Mouse (Mus musculus): ENCODE data around the gene Krt84. TPM values are rescaled to one million over a fixed set of nuclear protein-coding genes. Genes with fewer than 3 reads are reported as not detected.

The Krt84 gene
- polyA plus RNA-seq, 1 experiment = not detected

GRCm38 (mm10) chr15:101553169-101553568, 20.5 kb upstream of the Krt84 start:
- no peak overlapping the region for H3K27ac ChIP-seq (ENCODE audit: control insufficient read depth, insufficient read depth, low read depth, low read length)
- TF ChIP-seq CTCF (IDR thresholded peaks at IDR 0.05; ENCODE audit: control insufficient read depth, insufficient read depth, insufficient replicate concordance, low read depth, low read length) = no peak
- TF ChIP-seq POLR2A (IDR thresholded peaks at IDR 0.05; ENCODE audit: control insufficient read depth, low read depth, low read length) = no peak
- no peak overlapping the region for H3K4me3 ChIP-seq (ENCODE audit: control insufficient read depth, low read depth, low read length)
- no peaks in the 10 kb centered on the region for H3K36me3 ChIP-seq (ENCODE audit: control insufficient read depth, insufficient read depth, low read length)
- H3K27me3 ChIP-seq (ENCODE audit: control insufficient read depth, insufficient read depth, low read length) = no peaks in the 10 kb centered on the region
- no peaks in the 10 kb centered on the region for H3K4me1 ChIP-seq (ENCODE audit: control insufficient read depth, insufficient read depth, low read length)

- H3K4me1 ChIP-seq (ENCODE audit: control insufficient read depth, insufficient read depth, low read length) = no peaks in the 10 kb centered on the region
- TF ChIP-seq CTCF (IDR thresholded peaks at IDR 0.05; ENCODE audit: control insufficient read depth, insufficient read depth, insufficient replicate concordance, low read depth, low read length) = no peak
- no peak for TF ChIP-seq POLR2A (IDR thresholded peaks at IDR 0.05; ENCODE audit: control insufficient read depth, low read depth, low read length)
- no peaks in the 10 kb centered on the region for H3K36me3 ChIP-seq (ENCODE audit: control insufficient read depth, insufficient read depth, low read length)
- no peaks in the 10 kb centered on the region for H3K27me3 ChIP-seq (ENCODE audit: control insufficient read depth, insufficient read depth, low read length)
- H3K27ac ChIP-seq (ENCODE audit: control insufficient read depth, insufficient read depth, low read depth, low read length) = no peak overlapping the region
- no peak overlapping the region for H3K4me3 ChIP-seq (ENCODE audit: control insufficient read depth, low read depth, low read length)
These were observed 19.6 kb upstream of the Krt84 start for GRCm38 (mm10) chr15:101552188-101552587.

GRCm38 (mm10) chr15:101550567-101550966, 17.9 kb upstream of the Krt84 start, which contains the start of gene Krt82:
Krt82 (minus strand) TSS chr15:101550667.
- TF ChIP-seq CTCF (IDR thresholded peaks at IDR 0.05; ENCODE audit: control insufficient read depth, insufficient read depth, insufficient replicate concordance, low read depth, low read length) (no peak), POLR2A (IDR thresholded peaks at IDR 0.05; ENCODE audit: control insufficient read depth, low read depth, low read length) (no peak)
- no peaks in the 10 kb centered on the region for H3K36me3 ChIP-seq (ENCODE audit: control insufficient read depth, insufficient read depth, low read length)
- H3K27me3 ChIP-seq (ENCODE audit: control insufficient read depth, insufficient read depth, low read length) = no peaks in the 10 kb centered on the region
- no peak within 1 kb of the TSS for H3K4me3 ChIP-seq (ENCODE audit: control insufficient read depth, low read depth, low read length)
- no peaks in the 10 kb centered on the region for H3K4me1 ChIP-seq (ENCODE audit: control insufficient read depth, insufficient read depth, low read length)
- no peak within 1 kb of the TSS for H3K27ac ChIP-seq (ENCODE audit: control insufficient read depth, insufficient read depth, low read depth, low read length)

- TF ChIP-seq POLR2A (IDR thresholded peaks at IDR 0.05; ENCODE audit: control insufficient read depth, low read depth, low read length) (no peak), CTCF (IDR thresholded peaks at IDR 0.05; ENCODE audit: control insufficient read depth, insufficient read depth, insufficient replicate concordance, low read depth, low read length) (no peak)
- no peaks in the 10 kb centered on the region for H3K36me3 ChIP-seq (ENCODE audit: control insufficient read depth, insufficient read depth, low read length)
- H3K27ac ChIP-seq (ENCODE audit: control insufficient read depth, insufficient read depth, low read depth, low read length) = no peak overlapping the region
- H3K4me1 ChIP-seq (ENCODE audit: control insufficient read depth, insufficient read depth, low read length) = no peaks in the 10 kb centered on the region
- H3K4me3 ChIP-seq (ENCODE audit: control insufficient read depth, low read depth, low read length) = no peak overlapping the region
- no peaks in the 10 kb centered on the region for H3K27me3 ChIP-seq (ENCODE audit: control insufficient read depth, insufficient read depth, low read length)
These were observed 11.9 kb upstream of the Krt84 start for GRCm38 (mm10) chr15:101544478-101544877.

- Histone ChIP-seq H3K27me3 (ENCODE audit: control insufficient read depth, insufficient read depth, low read length) (no peaks in the 10 kb centered on the region), H3K4me1 (ENCODE audit: control insufficient read depth, insufficient read depth, low read length) (no peaks in the 10 kb centered on the region), H3K36me3 (ENCODE audit: control insufficient read depth, insufficient read depth, low read length) (no peaks in the 10 kb centered on the region), H3K27ac (ENCODE audit: control insufficient read depth, insufficient read depth, low read depth, low read length) (no peak overlapping the region), H3K4me3 (ENCODE audit: control insufficient read depth, low read depth, low read length) (no peak overlapping the region)
- TF ChIP-seq CTCF (IDR thresholded peaks at IDR 0.05; ENCODE audit: control insufficient read depth, insufficient read depth, insufficient replicate concordance, low read depth, low read length) (no peak), POLR2A (IDR thresholded peaks at IDR 0.05; ENCODE audit: control insufficient read depth, low read depth, low read length) (no peak)
These were observed 9.9 kb upstream of the Krt84 start for GRCm38 (mm10) chr15:101542543-101542942.

GRCm38 (mm10) chr15:101538580-101538900, 5.9 kb upstream of the Krt84 start:
- TF ChIP-seq CTCF (IDR thresholded peaks at IDR 0.05; ENCODE audit: control insufficient read depth, insufficient read depth, insufficient replicate concordance, low read depth, low read length) (no peak), POLR2A (IDR thresholded peaks at IDR 0.05; ENCODE audit: control insufficient read depth, low read depth, low read length) (no peak)
- H3K36me3 ChIP-seq (ENCODE audit: control insufficient read depth, insufficient read depth, low read length) = no peaks in the 10 kb centered on the region

GRCm38 (mm10) chr15:101537864-101538579, 5.4 kb upstream of the Krt84 start:
- H3K4me3 ChIP-seq (ENCODE audit: control insufficient read depth, low read depth, low read length) = no peak overlapping the region
- TF ChIP-seq CTCF (IDR thresholded peaks at IDR 0.05; ENCODE audit: control insufficient read depth, insufficient read depth, insufficient replicate concordance, low read depth, low read length) = no peak
- no peak for TF ChIP-seq POLR2A (IDR thresholded peaks at IDR 0.05; ENCODE audit: control insufficient read depth, low read depth, low read length)
- no peaks in the 10 kb centered on the region for H3K36me3 ChIP-seq (ENCODE audit: control insufficient read depth, insufficient read depth, low read length)
- no peaks in the 10 kb centered on the region for H3K4me1 ChIP-seq (ENCODE audit: control insufficient read depth, insufficient read depth, low read length)
- H3K27me3 ChIP-seq (ENCODE audit: control insufficient read depth, insufficient read depth, low read length) = no peaks in the 10 kb centered on the region
- no peak overlapping the region for H3K27ac ChIP-seq (ENCODE audit: control insufficient read depth, insufficient read depth, low read depth, low read length)

More at GRCm38 (mm10) chr15:101538580-101538900, 5.9 kb upstream of the Krt84 start:
- Histone ChIP-seq H3K27ac (ENCODE audit: control insufficient read depth, insufficient read depth, low read depth, low read length) (no peak overlapping the region), H3K4me1 (ENCODE audit: control insufficient read depth, insufficient read depth, low read length) (no peaks in the 10 kb centered on the region), H3K4me3 (ENCODE audit: control insufficient read depth, low read depth, low read length) (no peak overlapping the region), H3K27me3 (ENCODE audit: control insufficient read depth, insufficient read depth, low read length) (no peaks in the 10 kb centered on the region)

Data from testis, adult 2 months (tissue).